Mouse (Mus musculus): Measurements from ENCODE around the gene Col18a1. TPM values are rescaled to one million over a fixed set of nuclear protein-coding genes. Genes with fewer than 3 reads are reported as not detected.

Col18a1 gene
- polyA plus RNA-seq, 1 experiment from 2014 or later = 271 TPM

- H3K36me3 ChIP-seq = no peaks in the 10 kb centered on the region
- H3K4me2 ChIP-seq = no peak overlapping the region
- H3K9ac ChIP-seq = no peak overlapping the region
- H3K27me3 ChIP-seq (replicated peaks) = no peaks in the 10 kb centered on the region
- no peaks in the 10 kb centered on the region for H3K9me3 ChIP-seq (replicated peaks)
- no peak overlapping the region for H3K4me3 ChIP-seq
- WGBS = 69% methylated on average over 4 of the region's 4 CpGs
- ATAC-seq (ENCODE audit: insufficient number of reproducible peaks, low FRiP score) = no peak
- H3K27ac ChIP-seq (ENCODE audit: poor library complexity, severe bottlenecking) = no peak overlapping the region
- peaks cover 11% of the 10 kb centered on the region for H3K4me1 ChIP-seq (replicated peaks)
These were observed 154.7 kb downstream of the Col18a1 start for GRCm38 (mm10) chr10:77011681-77012080.

DNA sequence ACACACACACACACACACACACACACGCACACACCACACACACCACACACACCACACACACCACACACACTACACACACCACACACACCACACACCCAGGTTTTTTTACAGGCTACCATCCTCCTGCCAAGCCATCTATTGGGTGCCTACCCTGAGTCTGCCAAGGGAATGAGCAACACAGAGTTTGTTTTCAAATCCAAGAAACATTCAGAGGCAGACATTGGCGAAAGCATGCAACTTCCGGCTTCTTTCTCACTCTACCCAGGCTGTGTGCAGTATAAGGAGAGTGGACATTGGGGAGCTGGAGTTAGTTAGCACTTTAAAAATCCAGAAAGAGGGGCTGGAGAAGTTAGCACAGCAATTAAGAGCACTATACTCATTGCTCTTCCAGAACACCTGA is 157.7 kb downstream of the Col18a1 start:
- WGBS = 78% methylated on average over 2 of the region's 3 CpGs
- no peak overlapping the region for H3K4me3 ChIP-seq
- H3K4me1 ChIP-seq (replicated peaks) = peaks cover 11% of the 10 kb centered on the region
- H3K9ac ChIP-seq = no peak overlapping the region
- ATAC-seq (ENCODE audit: insufficient number of reproducible peaks, low FRiP score) = no peak
- H3K36me3 ChIP-seq = no peaks in the 10 kb centered on the region
- no peak overlapping the region for H3K27ac ChIP-seq (ENCODE audit: poor library complexity, severe bottlenecking)
- no peaks in the 10 kb centered on the region for H3K27me3 ChIP-seq (replicated peaks)
- H3K9me3 ChIP-seq (replicated peaks) = no peaks in the 10 kb centered on the region
- no peak overlapping the region for H3K4me2 ChIP-seq

DNA sequence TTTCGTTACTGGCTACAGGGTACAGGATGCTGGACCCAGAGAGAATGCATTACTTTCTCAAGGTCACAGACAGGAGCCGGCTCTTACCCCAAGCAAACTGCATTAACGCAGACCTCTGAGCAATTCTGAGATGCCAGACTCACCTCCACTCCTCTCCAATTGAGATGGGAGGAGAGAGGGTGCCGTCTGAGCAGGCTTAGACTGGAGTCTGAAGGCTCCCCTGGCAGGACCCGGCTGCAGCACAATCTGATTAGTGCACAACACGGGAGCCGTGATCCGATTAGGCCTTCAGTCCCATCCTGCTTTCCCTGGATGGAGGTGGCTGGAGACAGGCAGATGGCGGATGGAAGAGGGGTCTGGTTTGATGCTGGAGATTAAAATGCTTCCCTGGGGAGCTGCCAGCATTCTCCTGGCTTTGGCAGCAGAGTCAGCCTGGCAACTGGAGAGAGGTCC is 158.2 kb downstream of the Col18a1 start:
- Histone ChIP-seq H3K4me1 (replicated peaks) (peaks cover 11% of the 10 kb centered on the region), H3K9ac (no peak overlapping the region), H3K4me2 (no peak overlapping the region), H3K27me3 (replicated peaks) (no peaks in the 10 kb centered on the region), H3K4me3 (no peak overlapping the region), H3K36me3 (no peaks in the 10 kb centered on the region), H3K9me3 (replicated peaks) (no peaks in the 10 kb centered on the region), H3K27ac (ENCODE audit: poor library complexity, severe bottlenecking) (no peak overlapping the region)
- ATAC-seq (ENCODE audit: insufficient number of reproducible peaks, low FRiP score) = no peak
- WGBS = 25% methylated on average over 9 of the region's 9 CpGs

GRCm38 (mm10) chr10:77007433-77008108 is 158.8 kb downstream of the Col18a1 start:
- Histone ChIP-seq H3K9ac (no peak overlapping the region), H3K4me3 (no peak overlapping the region), H3K4me2 (no peak overlapping the region), H3K36me3 (no peaks in the 10 kb centered on the region), H3K4me1 (replicated peaks) (peaks cover 11% of the 10 kb centered on the region), H3K27me3 (replicated peaks) (no peaks in the 10 kb centered on the region), H3K9me3 (replicated peaks) (no peaks in the 10 kb centered on the region), H3K27ac (ENCODE audit: poor library complexity, severe bottlenecking) (no peak overlapping the region)
- ATAC-seq (ENCODE audit: insufficient number of reproducible peaks, low FRiP score) = no peak
- 43% methylated on average over 8 of the region's 8 CpGs for WGBS

- H3K27me3 ChIP-seq (replicated peaks) = no peaks in the 10 kb centered on the region
- H3K4me1 ChIP-seq (replicated peaks) = peaks cover 11% of the 10 kb centered on the region
- H3K9ac ChIP-seq = no peak overlapping the region
- no peaks in the 10 kb centered on the region for H3K9me3 ChIP-seq (replicated peaks)
- no peaks in the 10 kb centered on the region for H3K36me3 ChIP-seq
- H3K27ac ChIP-seq (ENCODE audit: poor library complexity, severe bottlenecking) = no peak overlapping the region
- H3K4me3 ChIP-seq = no peak overlapping the region
- 34% methylated on average over 7 of the region's 7 CpGs for WGBS
- ATAC-seq (ENCODE audit: insufficient number of reproducible peaks, low FRiP score) = no peak
- H3K4me2 ChIP-seq = no peak overlapping the region
These were observed 161.4 kb downstream of the Col18a1 start for GRCm38 (mm10) chr10:77004936-77005335.

Other genes starting within 250 kb of the Col18a1 start
- gene Pcbp3, start 204.7 kb downstream of the Col18a1 start, polyA plus RNA-seq (2016; fragmentation: Nextera tagmentation; extraction: Ambion mirVana) = 11.7 and 12.6 TPM in 2 replicates
- gene Slc19a1, start 134.3 kb downstream of the Col18a1 start, polyA plus RNA-seq (2016; fragmentation: Nextera tagmentation; extraction: Ambion mirVana) = 12.9 and 15.4 TPM in 2 replicates
- gene Pofut2, start 92.7 kb upstream of the Col18a1 start, polyA plus RNA-seq (2016; fragmentation: Nextera tagmentation; extraction: Ambion mirVana) = 131 and 135 TPM in 2 replicates

Measured in heart, embryonic 12.5 days (tissue).